Mouse (Mus musculus): ENCODE results near the gene Eif2b1.
A peak's percentile ranks its signal among the peaks of the same experiment; 100 is the strongest.
"Not testable (repeated sequence)": the region's sequence is repeated elsewhere in the genome, so short reads cannot be mapped to it uniquely, and the experiment has no call there.

The Eif2b1 gene

DNA sequence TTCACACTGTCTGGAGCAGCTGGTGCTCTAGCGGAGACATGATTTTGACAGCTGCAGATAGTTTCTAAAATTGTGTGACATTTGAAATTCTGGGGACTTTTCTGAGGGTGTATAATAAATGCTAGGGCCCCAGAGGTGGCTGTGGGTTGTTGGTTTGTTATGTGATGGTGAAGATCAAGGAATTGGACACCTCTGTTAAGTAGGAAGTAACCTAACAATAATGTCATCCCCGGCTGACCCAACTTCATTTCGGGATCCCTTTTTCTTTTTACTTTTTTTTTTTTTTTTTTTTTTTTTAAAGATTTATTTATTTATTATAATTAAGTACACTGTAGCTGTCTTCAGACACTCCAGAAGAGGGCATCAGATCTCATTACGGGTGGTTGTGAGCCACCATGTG is 28.2 kb downstream of the Eif2b1 start:
- not testable (repeated sequence) for DNase-seq (ENCODE audit: low spot score)

DNA sequence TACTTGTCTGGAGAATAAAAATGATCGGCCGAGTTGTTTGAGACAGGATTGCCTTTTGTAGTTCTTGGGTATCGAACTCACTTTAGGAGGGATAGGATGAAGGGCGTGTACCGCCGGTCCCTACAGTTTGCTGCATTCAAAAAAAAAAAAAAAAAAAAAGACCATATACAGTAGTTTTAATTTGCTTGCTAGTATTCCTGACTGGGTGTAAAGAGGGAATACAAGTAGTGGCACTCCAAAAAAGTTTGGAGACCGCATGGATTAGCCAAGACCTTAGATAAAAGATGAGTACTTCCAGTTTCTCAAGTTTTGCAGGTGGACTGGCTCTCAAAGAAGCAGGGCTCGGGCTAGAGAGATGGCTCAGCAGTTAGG is 37.3 kb downstream of the Eif2b1 start:
- DNase-seq (ENCODE audit: low spot score), result no peak

DNA sequence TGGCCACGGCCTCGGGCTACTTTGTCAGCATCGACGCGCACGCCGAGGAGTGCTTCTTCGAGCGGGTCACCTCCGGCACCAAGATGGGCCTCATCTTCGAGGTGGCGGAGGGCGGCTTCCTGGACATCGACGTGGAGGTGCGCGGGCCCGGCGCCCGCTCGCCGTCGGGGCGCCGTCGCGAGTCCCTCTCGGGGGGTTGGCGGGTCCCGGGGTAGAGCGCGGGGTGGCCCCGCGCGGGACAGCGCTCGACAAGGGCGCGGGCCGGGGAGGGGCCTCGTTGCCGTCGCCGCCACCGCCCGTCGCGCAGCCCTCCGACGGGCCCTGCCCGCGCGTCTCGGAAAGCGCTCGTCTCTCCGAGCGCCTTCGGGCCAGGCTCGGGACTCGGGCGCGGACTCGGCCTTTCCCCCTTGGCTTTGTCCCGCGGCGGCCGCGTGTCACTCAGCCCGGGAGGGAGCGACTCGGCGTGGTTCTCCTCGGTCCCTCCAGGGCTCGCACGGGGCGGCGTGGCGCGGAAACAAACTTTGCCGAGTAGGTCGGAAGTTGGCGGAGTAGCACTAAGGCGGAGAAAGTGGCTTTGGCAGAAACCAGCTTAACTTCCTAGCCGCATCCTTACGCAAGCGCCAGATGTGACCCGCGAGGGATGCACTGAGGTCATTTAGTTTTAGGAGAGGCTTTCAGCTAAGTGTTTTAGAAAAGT is 37.9 kb downstream of the Eif2b1 start:
- DNase-seq (ENCODE audit: low spot score), result peak; percentile 74

DNA sequence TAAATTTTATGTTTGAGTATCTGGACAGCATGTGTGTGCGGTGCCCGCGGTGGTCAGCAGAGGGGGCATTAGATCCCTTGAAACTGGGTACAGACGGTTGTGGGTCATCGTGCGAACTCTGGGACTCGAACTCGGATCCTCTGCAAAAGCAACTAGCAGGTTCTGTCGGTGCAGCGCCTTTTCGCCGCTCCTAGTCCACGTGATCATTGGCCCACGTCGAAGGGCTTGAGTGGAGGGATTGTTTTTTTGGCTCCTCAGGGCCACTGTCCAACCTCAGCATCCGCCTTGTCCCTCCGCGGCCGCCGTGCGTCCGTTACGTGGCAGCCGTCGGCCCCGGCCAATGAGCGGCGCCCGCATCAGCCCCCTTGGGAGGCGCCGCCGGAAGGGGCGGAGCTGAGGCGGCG is 38.5 kb downstream of the Eif2b1 start, which contains the start of gene Tmed2:
Tmed2 (plus strand) TSS at position 313 of the 404 bp plus-strand sequence.
- peak; percentile 95 for DNase-seq (ENCODE audit: low spot score)

DNA sequence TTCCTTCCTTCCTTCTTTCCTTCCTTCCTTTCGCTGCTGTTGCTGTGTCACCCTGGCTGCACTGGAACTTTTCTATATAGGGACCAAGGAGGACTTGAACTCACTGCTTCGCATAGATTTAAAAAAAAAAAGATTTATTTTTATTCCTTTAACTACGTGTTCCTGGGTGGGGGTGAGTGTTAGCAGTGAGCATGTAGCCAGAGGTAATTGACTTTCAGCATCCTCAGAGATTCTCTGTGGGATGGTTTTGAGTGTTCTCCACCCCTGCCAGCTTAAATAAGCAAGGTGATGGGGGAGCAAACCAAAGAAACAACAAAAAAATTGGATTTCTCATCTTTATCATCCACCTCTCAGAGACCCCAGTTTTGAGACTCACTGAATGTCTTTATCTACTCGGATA is 39.0 kb downstream of the Eif2b1 start:
- no peak for DNase-seq (ENCODE audit: low spot score)

DNA sequence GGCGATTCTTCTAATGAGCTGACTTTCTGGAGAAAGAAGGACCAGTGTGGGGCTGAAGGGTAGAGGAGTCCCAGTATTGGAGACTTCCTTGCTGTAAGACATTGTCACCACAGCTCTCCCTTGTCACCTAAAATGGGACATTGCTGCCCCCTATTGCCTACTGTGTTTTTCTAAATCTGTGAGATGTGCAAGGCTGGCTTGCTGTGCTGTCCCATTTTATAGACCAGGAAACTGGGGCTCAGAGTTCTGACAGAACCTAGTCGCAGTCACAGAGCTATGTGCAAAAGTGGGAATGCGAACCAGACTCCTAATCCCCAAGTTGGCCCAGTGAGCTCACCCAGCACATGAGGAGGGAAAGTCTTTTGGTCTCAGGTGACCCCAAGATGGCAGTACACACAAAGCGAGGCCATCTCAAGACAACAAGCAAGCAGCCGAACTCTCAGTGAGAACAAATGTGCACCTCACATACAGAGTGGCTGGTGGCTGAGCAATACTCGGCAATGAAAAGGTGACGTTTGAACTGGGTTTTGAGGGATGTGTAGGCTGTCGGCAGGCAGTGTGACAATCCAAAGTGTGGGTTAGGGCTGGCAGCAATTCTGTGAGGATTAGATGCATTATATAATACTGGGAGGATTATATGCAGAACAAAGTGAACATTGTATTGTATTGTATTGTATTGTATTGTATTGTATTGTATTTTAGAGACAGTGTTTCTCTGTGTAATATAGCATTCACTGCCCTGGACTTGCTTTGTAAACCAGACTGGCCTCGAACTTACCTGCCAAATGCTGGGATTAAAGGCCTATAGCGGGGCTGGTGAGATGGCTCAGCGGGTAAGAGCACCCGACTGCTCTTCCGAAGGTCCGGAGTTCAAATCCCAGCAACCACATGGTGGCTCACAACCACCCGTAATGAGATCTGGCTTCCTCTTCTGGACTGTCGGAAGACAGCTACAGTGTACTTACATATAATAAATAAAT is 39.8 kb downstream of the Eif2b1 start:
- no peak for DNase-seq (ENCODE audit: low spot score)

DNA sequence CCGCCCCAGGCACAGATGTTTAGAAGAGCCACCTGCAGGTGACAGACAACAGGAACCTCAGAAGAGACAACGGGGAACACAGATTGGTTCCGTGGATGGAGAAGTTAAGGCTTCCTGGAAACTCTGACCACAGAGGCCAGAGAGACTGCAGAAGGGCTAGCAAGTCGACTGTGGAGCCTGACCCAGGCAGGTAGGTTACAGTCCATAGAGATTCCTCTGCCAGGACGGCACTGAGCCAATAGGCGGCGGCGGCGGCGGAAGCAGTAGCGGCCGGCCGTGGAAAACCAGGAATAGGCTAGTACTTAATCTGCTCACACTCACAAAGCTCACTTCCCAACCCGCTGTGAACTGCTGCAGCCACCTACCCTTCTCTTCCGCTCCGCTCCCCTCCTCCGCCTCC is 42.2 kb downstream of the Eif2b1 start:
- DNase-seq (ENCODE audit: low spot score), result peak; percentile 60

DNA sequence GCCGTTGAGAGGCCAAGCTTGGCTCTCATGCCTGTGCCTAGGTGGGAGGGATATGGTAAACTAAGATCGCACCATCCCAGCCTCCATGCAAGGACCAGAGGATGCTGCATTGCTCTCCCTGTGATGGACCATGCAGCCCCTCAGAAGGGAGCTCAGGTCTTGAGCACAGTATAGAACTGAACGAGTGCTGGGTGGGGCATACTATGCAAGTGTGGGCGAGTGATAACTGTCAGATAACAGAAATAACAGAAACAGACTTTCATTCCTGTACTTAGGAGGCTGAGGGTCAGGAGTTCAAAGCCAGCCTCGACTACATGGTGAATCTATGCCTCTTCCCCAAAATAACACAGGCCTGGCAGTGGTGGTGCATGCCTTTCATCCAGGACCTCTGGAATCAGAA is 43.9 kb downstream of the Eif2b1 start:
- DNase-seq (ENCODE audit: low spot score), result no peak

DNA sequence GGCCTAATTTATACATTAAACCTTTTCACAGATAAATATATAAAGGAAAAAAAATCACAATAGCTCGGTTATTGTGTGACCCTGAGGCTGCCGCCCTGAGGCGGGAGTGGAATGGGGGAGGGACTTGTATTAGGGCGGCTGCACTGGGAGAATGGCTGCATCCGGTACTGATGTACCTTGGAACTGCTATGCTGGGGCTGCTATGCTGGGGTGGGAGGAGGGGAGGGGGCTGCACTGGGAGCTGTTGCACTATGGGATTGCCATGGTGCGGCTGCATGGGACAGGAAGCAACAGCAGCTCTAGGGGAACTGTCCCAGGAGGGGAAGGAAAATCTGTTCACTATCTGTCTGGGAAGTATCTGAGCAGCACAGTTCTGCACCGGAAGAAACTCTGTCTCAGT is 46.5 kb downstream of the Eif2b1 start:
- DNase-seq (ENCODE audit: low spot score), result peak; percentile 17

DNA sequence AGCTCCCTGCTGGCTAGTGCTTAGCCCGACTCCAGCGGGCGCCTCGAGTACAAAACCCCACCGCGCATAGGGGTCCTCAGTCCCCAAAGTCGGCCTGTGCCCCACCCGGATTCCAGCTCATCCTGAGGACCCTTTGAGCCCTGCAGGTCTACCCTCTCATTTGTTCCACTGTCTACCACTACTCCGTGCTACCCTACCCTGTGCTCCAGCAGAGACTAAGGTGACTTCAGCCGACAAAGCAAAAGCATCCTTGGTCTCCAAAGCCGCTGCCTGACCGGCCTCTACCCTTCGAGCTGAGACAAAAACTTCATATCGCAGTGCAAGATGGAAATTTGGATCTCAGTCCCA is 47.4 kb downstream of the Eif2b1 start:
- DNase-seq (ENCODE audit: low spot score), result no peak

DNA sequence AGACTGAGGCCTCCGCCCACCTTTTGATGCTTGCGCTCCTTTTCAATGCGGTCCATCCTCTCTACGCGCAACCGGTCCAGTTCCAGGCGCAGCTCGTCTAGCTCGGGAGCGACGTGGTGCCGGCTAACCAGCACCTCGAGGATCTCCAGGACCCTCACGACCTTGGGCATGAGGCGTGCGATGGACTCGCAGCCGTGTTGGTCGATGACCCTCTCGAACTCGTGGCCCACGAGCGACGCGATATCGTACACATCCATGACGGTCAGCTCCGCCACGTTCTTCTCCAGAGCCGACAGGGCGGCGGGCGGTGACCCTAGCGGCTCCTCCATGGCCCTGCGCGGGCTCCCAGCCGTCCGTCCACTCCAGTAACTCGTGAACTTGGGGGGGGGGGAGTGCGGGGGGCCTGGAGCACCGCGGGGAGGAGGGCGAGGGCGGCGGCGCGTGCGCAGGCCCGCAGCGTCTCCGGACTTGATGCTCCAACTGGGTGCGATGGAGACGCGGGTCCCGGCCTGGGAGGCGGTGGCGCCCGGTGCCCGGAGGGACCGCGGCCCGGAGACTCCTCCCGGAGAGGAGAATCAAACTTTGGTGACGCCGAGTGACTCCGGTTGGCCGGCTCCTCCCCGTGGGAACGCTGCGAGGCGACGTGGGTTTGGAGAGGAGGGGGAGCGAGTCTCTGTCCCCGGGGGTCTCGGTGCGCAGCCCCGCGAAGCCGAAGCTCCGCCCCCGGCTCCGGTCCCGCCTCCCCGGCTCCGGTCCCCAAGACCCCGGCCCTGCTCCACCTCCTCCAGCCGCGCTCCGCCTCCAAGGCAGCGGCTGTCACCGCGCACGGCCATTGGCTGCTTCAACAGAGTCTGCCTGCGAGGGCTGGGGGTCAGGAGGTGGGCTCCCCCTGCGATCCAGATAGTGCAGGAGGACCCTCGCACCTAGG is 48.0 kb downstream of the Eif2b1 start, which contains the start of gene Rilpl1:
Rilpl1 (minus strand) TSS at position 737 of the 928 bp plus-strand sequence.
- peak; percentile 86 for DNase-seq (ENCODE audit: low spot score)

DNA sequence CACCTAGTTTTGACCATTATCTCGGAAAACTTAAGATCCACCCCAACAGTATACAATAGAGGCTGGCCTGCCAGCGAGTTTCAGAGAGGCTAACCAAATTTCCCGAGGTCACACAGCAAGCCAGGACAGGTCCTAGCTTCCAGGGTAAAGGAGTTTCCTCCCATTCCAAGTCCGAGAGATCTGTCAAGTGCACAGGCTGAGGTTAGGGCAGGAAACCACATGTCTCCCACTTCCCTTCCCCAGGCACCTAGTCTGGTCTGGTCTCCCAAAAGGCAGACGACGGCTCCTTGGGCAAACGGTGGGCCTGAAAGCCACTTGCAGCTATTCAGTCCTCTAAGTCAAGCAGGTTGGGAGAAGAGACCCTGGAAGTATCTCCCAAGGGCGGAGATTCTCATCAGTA is 49.2 kb downstream of the Eif2b1 start:
- DNase-seq (ENCODE audit: low spot score), result no peak

DNA sequence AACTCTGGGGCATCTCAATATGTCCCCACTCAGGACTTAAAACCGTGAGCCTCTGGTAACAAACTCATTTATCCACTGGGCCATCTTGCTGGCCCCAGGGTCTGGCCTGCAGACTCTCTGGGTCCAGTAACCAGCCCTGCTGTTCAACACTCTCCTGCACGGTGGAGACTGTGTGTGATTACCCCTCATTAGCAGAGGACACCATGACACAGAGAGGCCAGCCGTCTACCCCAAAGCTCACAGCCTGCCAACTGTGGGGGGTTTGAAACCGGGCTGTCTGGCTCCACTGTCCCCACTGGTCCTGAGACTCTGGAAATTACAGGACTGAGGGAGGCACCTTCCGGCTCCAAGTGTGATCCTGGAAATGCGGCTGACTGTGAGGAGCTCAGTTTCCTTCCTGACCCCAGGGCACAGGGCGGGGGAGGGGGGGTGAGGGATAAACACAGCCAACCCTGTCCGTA is 49.7 kb downstream of the Eif2b1 start:
- DNase-seq (ENCODE audit: low spot score), result no peak

DNA sequence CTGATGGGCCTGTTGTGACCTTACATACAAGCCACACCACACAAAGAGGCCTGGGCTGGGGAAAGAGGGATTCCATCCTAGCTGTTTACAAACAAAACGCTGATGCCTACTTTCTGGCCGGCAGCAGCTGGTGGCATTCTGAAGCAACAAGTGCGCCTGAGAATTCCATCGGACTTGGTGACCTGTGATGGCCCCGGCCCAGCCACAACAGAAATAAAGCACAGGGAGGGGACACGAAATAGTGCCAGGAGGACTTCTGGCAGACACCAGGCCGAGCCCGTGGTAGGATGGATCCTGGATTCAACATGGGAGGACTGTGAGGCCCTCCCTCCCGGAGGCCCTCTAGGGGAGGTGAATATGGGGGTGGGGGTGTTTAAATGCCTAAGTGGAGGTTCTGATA is 50.1 kb downstream of the Eif2b1 start:
- no peak for DNase-seq (ENCODE audit: low spot score)

DNA sequence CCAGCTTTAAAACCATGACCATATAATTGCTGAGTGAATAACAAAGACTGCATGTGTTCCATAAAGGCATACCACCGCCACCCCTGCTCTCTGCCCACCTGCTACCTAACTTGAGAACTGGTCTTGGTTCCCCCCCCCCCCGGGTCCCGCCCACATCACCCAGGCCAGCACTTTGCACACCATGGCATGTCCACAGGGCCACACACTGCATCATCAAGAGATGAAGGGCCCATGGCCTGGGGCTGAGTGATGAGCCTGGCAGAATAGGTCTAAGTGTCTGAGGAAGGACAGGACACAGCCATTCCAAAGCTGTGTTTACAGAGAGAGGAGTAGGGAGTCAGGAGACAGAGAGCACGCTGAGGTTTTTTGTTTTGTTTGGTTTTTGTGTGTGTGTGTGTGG is 50.6 kb downstream of the Eif2b1 start:
- no peak for DNase-seq (ENCODE audit: low spot score)

DNA sequence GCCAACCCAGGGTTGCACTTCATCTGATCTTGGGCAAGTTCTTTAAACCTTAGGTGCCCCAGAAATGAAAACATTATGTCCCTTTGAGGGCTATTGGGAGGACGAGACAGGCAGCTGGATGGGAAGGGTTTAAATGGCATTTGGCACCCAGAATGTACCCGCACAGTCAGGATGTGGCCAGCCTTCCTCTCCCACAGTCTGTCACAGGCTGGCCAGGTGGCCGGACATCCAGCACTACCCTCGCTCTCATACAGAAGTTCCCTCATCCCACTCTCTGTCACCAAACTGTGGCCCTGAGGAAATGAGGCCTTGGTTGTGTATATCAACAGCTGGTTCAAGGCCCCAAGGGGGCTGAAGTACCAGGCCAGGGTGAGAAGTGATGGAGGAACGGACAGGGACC is 54.0 kb downstream of the Eif2b1 start:
- DNase-seq (ENCODE audit: low spot score), result no peak

DNA sequence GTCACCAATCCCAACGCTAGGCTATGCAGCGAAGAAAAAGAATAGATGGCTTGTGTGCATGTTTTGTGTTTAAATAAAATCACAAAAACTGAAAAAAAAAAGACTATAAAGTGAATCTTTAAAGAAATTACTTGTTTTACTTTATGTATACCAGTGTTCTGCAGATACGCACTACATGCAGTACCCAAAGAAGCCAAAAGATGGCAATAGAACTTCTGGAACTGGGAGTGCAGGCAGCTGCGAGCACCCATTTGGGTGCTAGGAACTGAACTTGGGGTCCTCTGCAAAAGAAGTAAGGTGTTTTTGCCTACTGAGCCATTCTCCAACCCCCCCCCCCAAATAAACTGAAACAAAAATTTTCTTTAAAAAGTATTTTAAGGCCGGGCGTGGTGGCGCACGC is 55.9 kb downstream of the Eif2b1 start:
- no peak for DNase-seq (ENCODE audit: low spot score)

DNA sequence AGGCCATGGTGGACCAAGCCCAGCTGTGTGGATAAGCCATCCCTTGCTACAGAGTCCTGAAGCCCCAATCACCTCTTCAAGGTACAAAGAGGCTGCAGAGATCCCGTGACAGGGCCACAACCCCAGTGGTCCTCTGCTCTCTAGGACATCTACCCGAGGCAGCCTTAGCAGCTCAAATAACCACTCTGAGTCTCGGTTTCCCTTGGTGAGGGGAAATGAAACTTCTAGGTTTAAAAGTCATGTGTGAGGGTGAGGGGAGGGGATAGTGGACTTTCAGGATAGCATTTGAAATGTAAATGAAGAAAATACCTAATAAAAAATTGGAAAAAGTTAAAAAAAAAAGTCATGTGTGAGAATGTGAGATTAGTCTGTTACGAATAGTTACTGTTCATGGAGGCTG is 57.3 kb downstream of the Eif2b1 start:
- no peak for DNase-seq (ENCODE audit: low spot score)

Data from ovary, postnatal 36 days (tissue).